Mouse (Mus musculus) forebrain, postnatal 0 days (tissue): ENCODE measurements around the gene Tas2r104. TPM values are rescaled to one million over a fixed set of nuclear protein-coding genes. Genes with fewer than 3 reads are reported as not detected.

Experiments used
- ATAC-seq: fragments of 200-750 bp; cut with Nextera tagmentation; 2 replicates; pipeline ENCODE4 v1.8.0; 2017; ENCODE audit warnings: mild to moderate bottlenecking, moderate library complexity
- DNase-seq: peaks from one replicate; pipeline ENCODE4 v3.0.0-alpha.2; 2015
- H3K27ac ChIP-seq: fragments of 300-500 bp; sonication (generic); 2 replicates; pipeline ENCODE4 v1.5.1; 2014; ENCODE audit warnings: low read depth, mild to moderate bottlenecking, antibody characterized with exemption, low read length, moderate library complexity, mixed read lengths
- H3K27me3 ChIP-seq: fragments of 300-500 bp; sonication (generic); 2 replicates; pipeline ENCODE4 v1.6.1; 2014; ENCODE audit warnings: mild to moderate bottlenecking, low read length, mixed read lengths; ENCODE audit not compliant: insufficient read depth
- H3K36me3 ChIP-seq: fragments of 300-500 bp; sonication (generic); 2 replicates; pipeline ENCODE4 v1.6.1; 2014; ENCODE audit warnings: mild to moderate bottlenecking, moderate library complexity; ENCODE audit not compliant: insufficient read depth
- H3K4me1 ChIP-seq: fragments of 300-500 bp; sonication (generic); 2 replicates; pipeline ENCODE4 v1.6.1; 2014; ENCODE audit warnings: antibody characterized with exemption; ENCODE audit not compliant: insufficient read depth
- H3K4me2 ChIP-seq: fragments of 300-500 bp; sonication (generic); 2 replicates; pipeline ENCODE4 v1.6.1; 2014; ENCODE audit warnings: low read depth, mild to moderate bottlenecking, moderate library complexity
- H3K4me3 ChIP-seq: fragments of 300-500 bp; sonication (generic); 2 replicates; pipeline ENCODE4 v1.5.1; 2014; ENCODE audit warnings: low read depth, low read length, mixed read lengths
- H3K9ac ChIP-seq: fragments of 300-500 bp; sonication (generic); 2 replicates; pipeline ENCODE4 v1.6.1; 2014; ENCODE audit warnings: mild to moderate bottlenecking
- H3K9me3 ChIP-seq: fragments of 300-500 bp; sonication (generic); 2 replicates; pipeline ENCODE4 v1.6.1; 2016; ENCODE audit warnings: low read length
- CTCF ChIP-seq: sonication (generic); IDR thresholded peaks from 2 replicates; pipeline ENCODE4 v1.5.1; 2016; ENCODE audit warnings: antibody characterized with exemption, control low read depth, low read depth
- WGBS: fragments of 180-500 bp; shearing (Covaris S2); extraction: QIAGEN DNeasy Blood & Tissue Kit; methylation state at CpG from one replicate; pipeline ENCODE4 v1.1.7; 2014; 5-methylcytosine and 5-hydroxymethylcytosine counted together
- polyA plus RNA-seq: library from polyadenylated mRNA; unstranded; fragments of >200 nt; fragmentation: Nextera tagmentation; extraction: Ambion mirVana; gene quantifications from 2 replicates; pipeline ENCODE4 v1.2.1, GENCODE M21; 2015
- total RNA-seq: library from RNA; depleted of rRNA; stranded (reverse); fragments of >200 nt; gene quantifications from 2 replicates; pipeline ENCODE4 v1.2.3, GENCODE M21; 2014; rRNA removed

The Tas2r104 gene
- total RNA-seq (not detected in 2 replicates), polyA plus RNA-seq (not detected in 2 replicates)

DNA sequence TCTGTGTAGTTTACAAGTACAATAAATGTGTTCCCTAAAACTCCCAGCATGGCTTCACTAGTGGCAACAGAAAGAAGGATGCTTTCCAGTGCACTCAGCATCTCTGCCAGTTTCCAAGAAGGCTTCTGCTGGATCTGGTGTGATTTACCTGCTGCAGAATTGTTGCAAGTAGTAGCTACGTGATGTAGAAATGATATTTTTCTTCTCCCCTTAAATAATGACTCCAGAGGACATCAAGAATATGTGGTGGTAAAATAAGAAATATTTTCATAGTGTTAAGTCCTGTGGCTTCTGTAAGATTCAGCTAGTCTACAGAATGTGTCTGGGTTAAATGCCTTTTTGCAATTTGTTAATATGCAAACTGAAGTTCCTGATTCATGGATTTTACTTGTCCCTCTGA is at the start of gene Tas2r104:
Gene Tas2r104 (minus strand): TSS at position 101 of the 400 bp plus-strand sequence.
- Histone ChIP-seq H3K4me3 (no peak within 1 kb of the TSS), H3K36me3 (no peaks in the 10 kb centered on the region), H3K9me3 (no peaks in the 10 kb centered on the region; the same call in 1 of the 2 replicates), H3K27me3 (no peaks in the 10 kb centered on the region), H3K9ac (no peak within 1 kb of the TSS), H3K4me2 (no peak within 1 kb of the TSS), H3K4me1 (no peaks in the 10 kb centered on the region), H3K27ac (no peak within 1 kb of the TSS)
- no peak for DNase-seq
- 74% methylated on average over 1 of the region's 1 CpGs for WGBS
- TF ChIP-seq CTCF, result no peak
- no peak for ATAC-seq

DNA sequence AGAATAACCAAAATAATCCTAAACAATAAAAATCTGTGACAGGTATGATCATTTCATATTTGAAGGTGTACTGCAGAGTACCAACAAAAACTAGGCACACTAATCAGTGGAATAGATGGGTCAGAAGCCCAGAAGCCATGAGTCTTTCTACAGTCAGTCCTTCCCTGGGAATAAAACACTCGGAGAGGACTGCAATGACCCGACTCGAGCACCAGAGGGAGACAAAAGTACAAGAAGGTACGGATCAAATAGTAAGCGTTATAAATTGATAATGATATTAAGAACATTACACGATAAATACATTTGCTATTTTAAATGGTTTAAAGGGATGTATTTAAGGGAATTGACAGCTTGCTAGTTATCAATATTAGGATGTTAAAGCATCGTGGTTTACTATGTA is 27.3 kb upstream of the Tas2r104 start:
- no peak overlapping the region for H3K4me2 ChIP-seq
- no peaks in the 10 kb centered on the region for H3K27me3 ChIP-seq
- no peak overlapping the region for H3K9ac ChIP-seq
- no peaks in the 10 kb centered on the region for H3K4me1 ChIP-seq
- H3K27ac ChIP-seq, result no peak overlapping the region
- no peak overlapping the region for H3K4me3 ChIP-seq
- no peak for ATAC-seq
- WGBS, result 45% methylated on average over 7 of the region's 7 CpGs
- no peak for DNase-seq
- 0 out of 2 replicates have a peak, but pooled peaks cover 6% of the 10 kb centered on the region for H3K9me3 ChIP-seq
- no peak for TF ChIP-seq CTCF
- H3K36me3 ChIP-seq, result no peaks in the 10 kb centered on the region

DNA sequence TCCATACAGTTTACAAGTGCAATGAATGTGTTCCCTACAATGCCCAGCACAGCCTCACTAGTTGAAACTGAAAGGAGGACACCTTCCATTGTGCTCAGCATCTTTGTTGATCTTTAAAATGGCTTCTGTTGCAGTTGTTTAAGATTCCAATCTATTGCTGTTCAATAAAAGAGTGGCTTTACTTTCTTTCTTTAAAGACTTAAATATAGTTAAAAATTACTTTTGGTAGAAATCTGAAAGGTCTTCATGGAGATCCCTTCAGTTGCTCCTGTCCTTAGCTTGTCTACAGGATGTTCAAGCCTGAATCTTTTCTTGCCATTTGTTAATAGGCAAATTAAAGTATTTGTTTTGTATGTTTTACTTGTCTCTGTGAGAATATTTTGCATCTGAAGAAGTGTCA is 4.4 kb upstream of the Tas2r104 start, which contains the start of gene Tas2r114:
Gene Tas2r114 (minus strand): TSS at position 101 of the 400 bp plus-strand sequence.
- Histone ChIP-seq H3K4me3 (no peak within 1 kb of the TSS), H3K4me1 (no peaks in the 10 kb centered on the region), H3K36me3 (no peaks in the 10 kb centered on the region), H3K27ac (no peak within 1 kb of the TSS), H3K9me3 (no peaks in the 10 kb centered on the region; the same call in 1 of the 2 replicates), H3K9ac (no peak within 1 kb of the TSS), H3K27me3 (no peaks in the 10 kb centered on the region), H3K4me2 (no peak within 1 kb of the TSS)
- ATAC-seq (no peak), DNase-seq (no peak)
- no peak for TF ChIP-seq CTCF

DNA sequence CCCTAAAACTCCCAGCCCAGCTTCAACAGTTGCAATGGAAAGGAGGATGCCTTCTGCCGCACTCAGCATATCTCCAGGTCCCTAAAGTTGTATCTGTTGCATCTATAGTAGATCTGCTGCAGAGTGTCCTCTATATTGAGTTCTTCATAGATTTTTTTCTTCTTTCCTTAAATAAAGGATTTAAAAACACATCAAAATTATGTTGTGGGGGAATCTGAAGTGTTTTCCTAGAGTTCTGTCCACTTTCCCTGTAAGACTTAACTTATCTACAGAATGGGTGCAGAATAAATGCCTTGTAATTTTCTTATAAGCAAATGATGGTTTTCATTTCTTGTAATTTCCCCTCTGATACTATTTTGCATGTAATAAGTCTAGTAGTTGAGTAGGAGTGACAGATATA is 1.9 kb upstream of the Tas2r104 start, which contains the start of gene Tas2r105:
Gene Tas2r105 (minus strand): TSS at position 101 of the 400 bp plus-strand sequence.
- Histone ChIP-seq H3K27ac (no peak within 1 kb of the TSS), H3K4me3 (no peak within 1 kb of the TSS), H3K27me3 (no peaks in the 10 kb centered on the region), H3K9me3 (no peaks in the 10 kb centered on the region; the same call in 1 of the 2 replicates), H3K36me3 (no peaks in the 10 kb centered on the region), H3K4me1 (no peaks in the 10 kb centered on the region), H3K9ac (no peak within 1 kb of the TSS), H3K4me2 (no peak within 1 kb of the TSS)
- DNase-seq, result no peak
- no peak for ATAC-seq
- 79% methylated on average over 1 of the region's 1 CpGs for WGBS
- no peak for TF ChIP-seq CTCF

DNA sequence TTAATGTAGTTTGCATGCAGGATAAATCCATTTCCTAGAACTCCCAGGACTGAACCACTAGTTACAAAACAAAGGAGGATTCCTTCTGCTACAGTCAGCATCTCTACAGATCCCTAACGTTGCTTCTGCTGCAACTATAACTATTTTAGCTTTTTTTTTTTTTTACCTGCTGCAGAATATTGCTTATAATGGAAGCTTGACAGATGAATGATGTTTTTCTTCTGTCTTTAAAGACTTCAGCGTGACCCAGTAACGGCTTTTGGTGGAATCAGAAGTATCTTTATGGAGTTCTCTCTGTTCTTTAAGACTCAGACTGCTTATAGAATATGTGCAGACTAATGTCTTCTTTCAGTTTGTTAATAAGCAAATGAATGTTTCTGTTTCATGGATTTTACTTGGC is 6.8 kb downstream of the Tas2r104 start, which contains the start of gene Tas2r106:
Gene Tas2r106 (minus strand): TSS at position 101 of the 400 bp plus-strand sequence.
- Histone ChIP-seq H3K4me1 (no peaks in the 10 kb centered on the region), H3K27ac (no peak within 1 kb of the TSS), H3K4me2 (no peak within 1 kb of the TSS), H3K27me3 (no peaks in the 10 kb centered on the region), H3K4me3 (no peak within 1 kb of the TSS), H3K36me3 (no peaks in the 10 kb centered on the region), H3K9me3 (peaks cover 4% of the 10 kb centered on the region; the same call in 1 of the 2 replicates), H3K9ac (no peak within 1 kb of the TSS)
- DNase-seq (no peak), ATAC-seq (no peak)
- no peak for TF ChIP-seq CTCF
- 67% methylated on average over 3 of the region's 3 CpGs for WGBS

DNA sequence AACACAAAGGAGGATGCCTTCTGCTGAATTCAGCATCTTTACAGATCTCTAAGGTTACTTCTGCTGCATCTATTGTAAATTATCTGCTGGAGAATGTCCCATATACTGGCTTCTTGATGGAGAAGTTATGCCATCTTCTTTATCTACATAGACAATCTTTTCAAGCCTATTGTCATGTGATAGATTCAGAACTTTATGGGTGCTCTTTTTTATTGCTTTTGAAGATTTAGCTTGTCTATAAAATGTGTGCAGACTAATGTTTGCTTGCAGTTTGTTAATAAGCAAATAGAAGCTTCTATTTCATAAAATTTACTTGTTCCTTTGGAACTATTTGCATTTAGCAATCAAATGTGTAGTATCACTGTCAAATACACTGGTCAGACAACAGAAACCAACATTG is 25.5 kb downstream of the Tas2r104 start, which contains the start of gene Tas2r107:
Gene Tas2r107 (minus strand): TSS at position 101 of the 400 bp plus-strand sequence.
- Histone ChIP-seq H3K4me2 (no peak within 1 kb of the TSS), H3K27ac (no peak within 1 kb of the TSS), H3K4me1 (no peaks in the 10 kb centered on the region), H3K4me3 (no peak within 1 kb of the TSS), H3K9ac (no peak within 1 kb of the TSS), H3K9me3 (peaks cover 7% of the 10 kb centered on the region; the same call in 1 of the 2 replicates), H3K36me3 (no peaks in the 10 kb centered on the region), H3K27me3 (no peaks in the 10 kb centered on the region)
- ATAC-seq (no peak), DNase-seq (no peak)
- no peak for TF ChIP-seq CTCF

Other genes starting within 250 kb of the Tas2r104 start
- gene 5430401F13Rik, start 199.3 kb downstream of the Tas2r104 start, total RNA-seq, result not detected in 2 replicates
- not detected in 2 replicates for gene 5430401F13Rik, start 199.3 kb downstream of the Tas2r104 start, polyA plus RNA-seq
- not detected in 2 replicates for gene Gm6619, start 199.3 kb downstream of the Tas2r104 start, total RNA-seq
- not detected in 2 replicates for gene Gm6619, start 199.3 kb downstream of the Tas2r104 start, polyA plus RNA-seq
- not detected in 2 replicates for gene Tas2r130, start 54.8 kb downstream of the Tas2r104 start, total RNA-seq
- not detected in 2 replicates for gene Tas2r130, start 54.8 kb downstream of the Tas2r104 start, polyA plus RNA-seq
- not detected in 2 replicates for gene Tas2r107, start 25.6 kb downstream of the Tas2r104 start, total RNA-seq
- gene Tas2r107, start 25.6 kb downstream of the Tas2r104 start, polyA plus RNA-seq, result not detected in 2 replicates
- gene Tas2r106, start 6.9 kb downstream of the Tas2r104 start, total RNA-seq, result not detected in 2 replicates
- gene Tas2r106, start 6.9 kb downstream of the Tas2r104 start, polyA plus RNA-seq, result not detected in 2 replicates
- gene Tas2r105, start 1.8 kb upstream of the Tas2r104 start, total RNA-seq, result not detected in 2 replicates
- not detected in 2 replicates for gene Tas2r105, start 1.8 kb upstream of the Tas2r104 start, polyA plus RNA-seq
- not detected in 2 replicates for gene Tas2r114, start 4.3 kb upstream of the Tas2r104 start, total RNA-seq
- not detected in 2 replicates for gene Tas2r114, start 4.3 kb upstream of the Tas2r104 start, polyA plus RNA-seq